10 mouse cellular contexts compared by ENCODE assay signal in genomic region chr1:154189842-154190530, GRCm38 (mm10). TPM values are rescaled to one million over a fixed set of nuclear protein-coding genes. Genes with fewer than 3 reads are reported as not detected.
DNase-seq lines count a peak whose midpoint lies in the region; ATAC-seq and TF ChIP-seq lines count a peak whose summit lies in the region.
"Had no signal": no experiment of that assay in that cellular context is flagged by ENCODE, and none has a peak within 500 bp of the region (broad histone marks: within the 10 kb centered on the region; RNA-seq: fewer than 3 reads in every experiment).

No protein-coding gene starts in this region.

- peak; percentile 66 for TF ChIP-seq CTCF in midbrain, postnatal 0 days (IDR thresholded peaks at IDR 0.05)

- intact Hi-C loops in gastrocnemius, postnatal 14 days (cut with DNase I; ENCODE audit: low total_unique reads) = loop anchor here (10.0 kb wide), 1 partner anchor 155 kb away; no protein-coding TSS in a partner anchor
- intact Hi-C loops in left cerebral cortex, postnatal 10 days (cut with DNase I) = loop anchor here (5.0 kb wide), 1 partner anchor 537 kb away; no protein-coding TSS in a partner anchor

- H3K9ac ChIP-seq in midbrain, postnatal 0 days (replicated peaks; ENCODE audit: low read length, poor library complexity, severe bottlenecking) = no peak overlapping the region
- H3K9ac ChIP-seq in midbrain, embryonic 16.5 days (ENCODE audit: low read depth, low read length) = no peak overlapping the region

- no peaks in the 10 kb centered on the region for H3K4me1 ChIP-seq in midbrain, postnatal 0 days (ENCODE audit: insufficient read depth, low read length)
- H3K4me1 ChIP-seq in midbrain, embryonic 16.5 days (ENCODE audit: control insufficient read depth, insufficient read depth, low read length) = no peaks in the 10 kb centered on the region

- no peak overlapping the region for H3K4me3 ChIP-seq in midbrain, postnatal 0 days (ENCODE audit: low read depth, low read length)
- no peak overlapping the region for H3K4me3 ChIP-seq in midbrain, embryonic 16.5 days (ENCODE audit: low read depth, low read length)
- H3K4me3 ChIP-seq: erythroblast, embryonic 14.5 days had no signal

- DNase-seq in embryo, embryonic 10 days (ENCODE audit: low spot score) = peak; percentile 20
- DNase-seq in embryo, embryonic 9.5 days (ENCODE audit: extremely low spot score) = no peak
- peak; percentile 69 for DNase-seq in midbrain, postnatal 0 days (ENCODE audit: low spot score)
- peak; percentile 43 for DNase-seq in gastrocnemius, postnatal 14 days
- DNase-seq in left cerebral cortex, postnatal 10 days (ENCODE audit: extremely low spot score in 1 of 2, low spot score in 2 of 2) = peak; percentile 59 to 82
- DNase-seq in urinary bladder, postnatal 25 days (ENCODE audit: low spot score) = peak; percentile 31
- DNase-seq in adipocyte (ENCODE audit: low spot score) = no peak

- H3K36me3 ChIP-seq in midbrain, postnatal 0 days (ENCODE audit: insufficient read depth, low read length) = no peaks in the 10 kb centered on the region
- no peaks in the 10 kb centered on the region for H3K36me3 ChIP-seq in midbrain, embryonic 16.5 days (ENCODE audit: control insufficient read depth, insufficient read depth, low read length)

- no peaks in the 10 kb centered on the region for H3K9me3 ChIP-seq in midbrain, postnatal 0 days (ENCODE audit: low read length)
- no peaks in the 10 kb centered on the region for H3K9me3 ChIP-seq in midbrain, embryonic 16.5 days (replicated peaks; ENCODE audit: control insufficient read depth, low read length, poor library complexity, severe bottlenecking)

- ATAC-seq in midbrain, postnatal 0 days (ENCODE audit: low FRiP score) = peak; percentile 54; the same call in 1 of the 2 replicates
- ATAC-seq in midbrain, embryonic 16.5 days = no peak

- WGBS in midbrain, postnatal 0 days = 62% methylated on average over 16 of the region's 18 CpGs
- WGBS in midbrain, embryonic 16.5 days = 66% methylated on average over 14 of the region's 18 CpGs

- H3K27ac ChIP-seq in midbrain, postnatal 0 days (ENCODE audit: low read depth, low read length) = no peak overlapping the region
- no peak overlapping the region for H3K27ac ChIP-seq in midbrain, embryonic 16.5 days (ENCODE audit: low read length)

- no peaks in the 10 kb centered on the region for H3K27me3 ChIP-seq in midbrain, postnatal 0 days (ENCODE audit: insufficient read depth, low read length)
- H3K27me3 ChIP-seq in midbrain, embryonic 16.5 days (ENCODE audit: control insufficient read depth, insufficient read depth, low read depth, low read length) = no peaks in the 10 kb centered on the region

- H3K4me2 ChIP-seq in midbrain, postnatal 0 days (ENCODE audit: low read depth, low read length, poor library complexity, severe bottlenecking) = no peak overlapping the region
- H3K4me2 ChIP-seq in midbrain, embryonic 16.5 days (ENCODE audit: low read length) = no peak overlapping the region

RNA-seq across cellular contexts. Expression of gene Zfp648, which starts 11.0 kb away (rescaled TPM):
- not detected in 2 replicates for total RNA-seq in midbrain, postnatal 0 days (2014; rRNA removed)
- polyA plus RNA-seq in midbrain, postnatal 0 days (2015; fragmentation: Nextera tagmentation; extraction: Ambion mirVana) = 0.75 and 0.85 TPM in 2 replicates
- 1.2 and 1.3 TPM in 2 replicates for polyA plus RNA-seq in midbrain, embryonic 16.5 days (2015; fragmentation: Nextera tagmentation; extraction: Ambion mirVana)
- total RNA-seq in gastrocnemius, postnatal 14 days (2021) = under 1 TPM in 1 of 2 experiments, not detected in 1; 0.20 TPM
- under 1 TPM; 0.43 to 0.75 TPM for total RNA-seq in left cerebral cortex, postnatal 10 days (2021)
- polyA plus RNA-seq: C2C12; erythroblast, embryonic 14.5 days had no signal

Comparison
In these comparisons a context has a peak if more than half of its experiments do, and no peak if none do; other contexts are left out.
1. DNase-seq: peak in embryo, embryonic 10 days (single experiment), midbrain, postnatal 0 days (single experiment), gastrocnemius, postnatal 14 days (single experiment), left cerebral cortex, postnatal 10 days (2 of 2) and urinary bladder, postnatal 25 days (single experiment); none in embryo, embryonic 9.5 days (single experiment) and adipocyte (single experiment).